Mouse (Mus musculus) kidney, embryonic 14.5 days (tissue): ENCODE measurements around the gene Cavin4. TPM values are rescaled to one million over a fixed set of nuclear protein-coding genes. Genes with fewer than 3 reads are reported as not detected.

Experiments
- ATAC-seq: fragments of 200-750 bp; cut with Nextera tagmentation; 2 replicates; pipeline ENCODE4 v1.8.0; 2017; ENCODE audit warnings: moderate number of reproducible peaks, mild to moderate bottlenecking, moderate TSS enrichment, moderate library complexity; ENCODE audit not compliant: low FRiP score, low TSS enrichment
- H3K27ac ChIP-seq: fragments of 300-500 bp; sonication (generic); 2 replicates; pipeline ENCODE4 v1.5.1; 2014; ENCODE audit warnings: low read depth, mild to moderate bottlenecking, low read length, moderate library complexity, mixed read lengths
- H3K27me3 ChIP-seq: fragments of 300-500 bp; sonication (generic); 2 replicates; pipeline ENCODE4 v1.6.1; 2014; ENCODE audit warnings: mild to moderate bottlenecking, low read length; ENCODE audit not compliant: control insufficient read depth, insufficient read depth
- H3K36me3 ChIP-seq: fragments of 300-500 bp; sonication (generic); 2 replicates; pipeline ENCODE4 v1.6.1; 2014; ENCODE audit warnings: low read length, mixed read lengths; ENCODE audit not compliant: control insufficient read depth, insufficient read depth
- H3K4me1 ChIP-seq: fragments of 300-500 bp; sonication (generic); 2 replicates; pipeline ENCODE4 v1.6.1; 2014; ENCODE audit warnings: low read length, mixed read lengths; ENCODE audit not compliant: control insufficient read depth, insufficient read depth
- H3K4me2 ChIP-seq: fragments of 300-500 bp; sonication (generic); replicated peaks from 2 replicates; pipeline ENCODE4 v1.6.1; 2014; ENCODE audit warnings: low read depth, mild to moderate bottlenecking, low read length
- H3K4me3 ChIP-seq: fragments of 300-500 bp; sonication (generic); 2 replicates; pipeline ENCODE4 v1.5.1; 2014; ENCODE audit warnings: mild to moderate bottlenecking, low read length
- H3K9ac ChIP-seq: fragments of 300-500 bp; sonication (generic); 2 replicates; pipeline ENCODE4 v1.6.1; 2014; ENCODE audit warnings: low read depth, mild to moderate bottlenecking, low read length, moderate library complexity
- H3K9me3 ChIP-seq: fragments of 300-500 bp; sonication (generic); 2 replicates; pipeline ENCODE4 v1.6.1; 2016; ENCODE audit warnings: low read length; ENCODE audit not compliant: control insufficient read depth
- WGBS: fragments of 180-500 bp; shearing (Covaris S2); extraction: QIAGEN DNeasy Blood & Tissue Kit; methylation state at CpG from one replicate; pipeline ENCODE4 v1.1.7; 2014; 5-methylcytosine and 5-hydroxymethylcytosine counted together
- polyA plus RNA-seq: library from polyadenylated mRNA; unstranded; fragments of >200 nt; fragmentation: Nextera tagmentation; extraction: Ambion mirVana; gene quantifications from 2 replicates; pipeline ENCODE4 v1.2.1, GENCODE M21; 2014

The Cavin4 gene
- polyA plus RNA-seq, 1 experiment from 2014 or later, result 1.2 TPM

GRCm38 (mm10) chr4:48656530-48656929 is 6.8 kb upstream of the Cavin4 start:
- H3K27me3 ChIP-seq, result no peaks in the 10 kb centered on the region
- H3K27ac ChIP-seq, result no peak overlapping the region
- H3K4me1 ChIP-seq, result no peaks in the 10 kb centered on the region
- no peak overlapping the region for H3K4me2 ChIP-seq
- no peak overlapping the region for H3K4me3 ChIP-seq
- H3K9ac ChIP-seq, result no peak overlapping the region
- WGBS, result 96% methylated on average over 8 of the region's 8 CpGs
- no peaks in the 10 kb centered on the region for H3K9me3 ChIP-seq
- H3K36me3 ChIP-seq, result peaks cover 62% of the 10 kb centered on the region
- no peak for ATAC-seq

GRCm38 (mm10) chr4:48660144-48660543 is 3.2 kb upstream of the Cavin4 start:
- Histone ChIP-seq H3K4me2 (no peak overlapping the region), H3K9me3 (no peaks in the 10 kb centered on the region), H3K4me3 (no peak overlapping the region), H3K27me3 (no peaks in the 10 kb centered on the region), H3K4me1 (no peaks in the 10 kb centered on the region), H3K27ac (no peak overlapping the region), H3K36me3 (peaks cover 62% of the 10 kb centered on the region), H3K9ac (no peak overlapping the region)
- ATAC-seq, result no peak
- WGBS, result 84% methylated on average over 4 of the region's 4 CpGs

- no peak overlapping the region for H3K4me3 ChIP-seq
- no peak overlapping the region for H3K27ac ChIP-seq
- H3K9ac ChIP-seq, result no peak overlapping the region
- ATAC-seq, result no peak
- 93% methylated on average over 7 of the region's 7 CpGs for WGBS
- peaks cover 68% of the 10 kb centered on the region for H3K36me3 ChIP-seq
- no peaks in the 10 kb centered on the region for H3K27me3 ChIP-seq
- H3K4me1 ChIP-seq, result no peaks in the 10 kb centered on the region
- H3K9me3 ChIP-seq, result no peaks in the 10 kb centered on the region
- H3K4me2 ChIP-seq, result no peak overlapping the region
Measured at GRCm38 (mm10) chr4:48660619-48661575, 2.4 kb upstream of the Cavin4 start.

GRCm38 (mm10) chr4:48664021-48664420 is 707 bp downstream of the Cavin4 start:
- no peaks in the 10 kb centered on the region for H3K4me1 ChIP-seq
- H3K27ac ChIP-seq, result no peak overlapping the region
- H3K27me3 ChIP-seq, result no peaks in the 10 kb centered on the region
- no peak for ATAC-seq
- no peak overlapping the region for H3K4me2 ChIP-seq
- no peak overlapping the region for H3K9ac ChIP-seq
- H3K4me3 ChIP-seq, result no peak overlapping the region
- no peaks in the 10 kb centered on the region for H3K9me3 ChIP-seq
- WGBS, result 85% methylated on average over 6 of the region's 6 CpGs
- H3K36me3 ChIP-seq, result peaks cover 48% of the 10 kb centered on the region

- H3K27me3 ChIP-seq, result no peaks in the 10 kb centered on the region
- H3K4me3 ChIP-seq, result no peak overlapping the region
- H3K4me1 ChIP-seq, result no peaks in the 10 kb centered on the region
- no peak for ATAC-seq
- WGBS, result 89% methylated on average over 6 of the region's 6 CpGs
- peaks cover 36% of the 10 kb centered on the region for H3K36me3 ChIP-seq
- H3K4me2 ChIP-seq, result no peak overlapping the region
- H3K27ac ChIP-seq, result no peak overlapping the region
- no peaks in the 10 kb centered on the region for H3K9me3 ChIP-seq
- H3K9ac ChIP-seq, result no peak overlapping the region
Measured at GRCm38 (mm10) chr4:48667279-48667678, 4.0 kb downstream of the Cavin4 start.

- Histone ChIP-seq H3K9me3 (no peaks in the 10 kb centered on the region), H3K4me3 (no peak overlapping the region), H3K4me1 (no peaks in the 10 kb centered on the region), H3K27me3 (no peaks in the 10 kb centered on the region), H3K27ac (no peak overlapping the region), H3K36me3 (peaks cover 31% of the 10 kb centered on the region), H3K4me2 (no peak overlapping the region), H3K9ac (no peak overlapping the region)
- 88% methylated on average over 5 of the region's 5 CpGs for WGBS
- ATAC-seq, result no peak
Measured at GRCm38 (mm10) chr4:48672915-48673314, 9.6 kb downstream of the Cavin4 start.

GRCm38 (mm10) chr4:48674412-48674811 is 11.1 kb downstream of the Cavin4 start:
- H3K27ac ChIP-seq, result no peak overlapping the region
- no peaks in the 10 kb centered on the region for H3K4me1 ChIP-seq
- H3K4me3 ChIP-seq, result no peak overlapping the region
- no peak overlapping the region for H3K4me2 ChIP-seq
- H3K9me3 ChIP-seq, result no peaks in the 10 kb centered on the region
- H3K27me3 ChIP-seq, result no peaks in the 10 kb centered on the region
- no peak for ATAC-seq
- peaks cover 31% of the 10 kb centered on the region for H3K36me3 ChIP-seq
- 85% methylated on average over 7 of the region's 7 CpGs for WGBS
- H3K9ac ChIP-seq, result no peak overlapping the region

- 92% methylated on average over 13 of the region's 13 CpGs for WGBS
- H3K36me3 ChIP-seq, result peaks cover 25% of the 10 kb centered on the region
- H3K4me2 ChIP-seq, result no peak overlapping the region
Measured at GRCm38 (mm10) chr4:48676570-48677185, 13.4 kb downstream of the Cavin4 start.

GRCm38 (mm10) chr4:48677276-48677675 is 14.0 kb downstream of the Cavin4 start:
- Histone ChIP-seq H3K4me3 (no peak overlapping the region), H3K27me3 (no peaks in the 10 kb centered on the region), H3K27ac (no peak overlapping the region), H3K36me3 (peaks cover 19% of the 10 kb centered on the region), H3K9ac (no peak overlapping the region), H3K9me3 (no peaks in the 10 kb centered on the region), H3K4me2 (no peak overlapping the region), H3K4me1 (no peaks in the 10 kb centered on the region)
- no peak for ATAC-seq
- 94% methylated on average over 8 of the region's 8 CpGs for WGBS

More at GRCm38 (mm10) chr4:48676570-48677185, 13.4 kb downstream of the Cavin4 start:
- Histone ChIP-seq H3K4me3 (no peak overlapping the region), H3K4me1 (no peaks in the 10 kb centered on the region), H3K27ac (no peak overlapping the region), H3K9ac (no peak overlapping the region), H3K9me3 (no peaks in the 10 kb centered on the region), H3K27me3 (no peaks in the 10 kb centered on the region)
- ATAC-seq, result no peak
